Comparison of ENCODE assay signal across 9 mouse cellular contexts in the genomic region with DNA sequence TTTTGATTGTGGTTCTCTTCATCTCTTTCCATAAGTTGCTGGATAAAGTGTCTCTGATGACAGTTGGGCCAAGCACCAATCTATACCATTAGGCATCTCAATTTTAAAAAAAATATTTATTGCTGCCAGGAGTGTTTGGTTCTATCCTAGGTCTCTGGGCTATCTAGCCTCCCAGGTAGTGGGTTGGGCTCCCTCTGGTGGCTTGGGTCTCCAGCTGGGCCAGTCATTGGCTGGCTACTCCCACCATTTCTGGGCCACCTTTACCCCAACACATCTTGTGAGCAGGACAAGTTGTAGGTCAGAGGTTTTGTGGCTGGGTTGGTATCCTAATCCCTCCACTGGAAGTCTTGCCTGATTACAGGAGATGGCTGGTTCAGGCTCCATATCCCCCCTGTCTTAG. TPM values are rescaled to one million over a fixed set of nuclear protein-coding genes. Genes with fewer than 3 reads are reported as not detected.
DNase-seq lines count a peak whose midpoint lies in the region; ATAC-seq and TF ChIP-seq lines count a peak whose summit lies in the region.
"Had no signal": no experiment of that assay in that cellular context is flagged by ENCODE, and none has a peak within 500 bp of the region (broad histone marks: within the 10 kb centered on the region; RNA-seq: fewer than 3 reads in every experiment).

No protein-coding gene starts in this region.

- H3K4me1 ChIP-seq in heart, embryonic 11.5 days (ENCODE audit: control insufficient read depth, insufficient read depth, low read length) = peaks cover 11% of the 10 kb centered on the region
- H3K4me1 ChIP-seq in lung, adult 2 months (ENCODE audit: control insufficient read depth, insufficient read depth, low read length) = 0 out of 2 replicates have a peak, but pooled peaks cover 2% of the 10 kb centered on the region
- 0 out of 2 replicates have a peak, but pooled peaks cover 5% of the 10 kb centered on the region for H3K4me1 ChIP-seq in cerebellum, adult 2 months (ENCODE audit: control insufficient read depth, insufficient read depth, low read length)

- no peaks in the 10 kb centered on the region for H3K36me3 ChIP-seq in heart, embryonic 11.5 days (ENCODE audit: control insufficient read depth, insufficient read depth, low read length)

- DNase-seq in heart, postnatal 36 days = no peak
- DNase-seq in B cell, adult 2 months = peak; percentile 48 to 61
- DNase-seq in lung, adult 2 months = no peak
- no peak for DNase-seq in cerebellum, postnatal 10 days
- DNase-seq in cerebellum, adult 2 months = no peak

- no peak overlapping the region for H3K27ac ChIP-seq in heart, embryonic 11.5 days (ENCODE audit: low read depth, low read length)
- no peak overlapping the region for H3K27ac ChIP-seq in cerebellum, adult 2 months (ENCODE audit: insufficient read depth, low read length)

- H3K9ac ChIP-seq in heart, embryonic 11.5 days (ENCODE audit: low read depth, low read length) = no peak overlapping the region

- peak; percentile 25; the same call in 1 of the 2 replicates for TF ChIP-seq CTCF in lung, adult 2 months (IDR thresholded peaks at IDR 0.05; ENCODE audit: insufficient read depth, low read length)
- TF ChIP-seq CTCF in cerebellum, adult 2 months (IDR thresholded peaks at IDR 0.05; ENCODE audit: borderline replicate concordance, insufficient read depth, low read depth, low read length) = no peak

- no peaks in the 10 kb centered on the region for H3K9me3 ChIP-seq in heart, embryonic 11.5 days (replicated peaks; ENCODE audit: control insufficient read depth, low read length)

- no peak for TF ChIP-seq POLR2A in lung, adult 2 months (IDR thresholded peaks at IDR 0.05; ENCODE audit: borderline replicate concordance, extremely low read depth, low read depth, low read length)
- TF ChIP-seq POLR2A in cerebellum, adult 2 months (IDR thresholded peaks at IDR 0.05; ENCODE audit: borderline replicate concordance, insufficient read depth, low read length) = no peak

- peak overlapping the region; percentile 92 for H3K4me2 ChIP-seq in heart, embryonic 11.5 days

- intact Hi-C loops in heart, postnatal 36 days (cut with DNase I) = no loop called here

- no peak for ATAC-seq in heart, embryonic 11.5 days (replicated peaks; ENCODE audit: insufficient number of reproducible peaks, low FRiP score, low TSS enrichment)
- ATAC-seq in erythroblast, adult 5-6 weeks (replicated peaks; ENCODE audit: low FRiP score, poor library complexity, severe bottlenecking) = 0 out of 2 replicates have a peak, but pooled peaks have one; percentile 47
- no peak for ATAC-seq in monocyte, adult 5-6 weeks (replicated peaks; ENCODE audit: insufficient number of reproducible peaks, low FRiP score, low TSS enrichment, poor library complexity, severe bottlenecking)

- H3K4me3 ChIP-seq in heart, embryonic 11.5 days (ENCODE audit: low read depth, low read length) = no peak overlapping the region
- no peak overlapping the region for H3K4me3 ChIP-seq in lung, adult 2 months (replicated peaks; ENCODE audit: extremely low read depth, low read depth, low read length)
- no peak overlapping the region for H3K4me3 ChIP-seq in cerebellum, adult 2 months (replicated peaks; ENCODE audit: insufficient read depth, low read depth, low read length)

- H3K27me3 ChIP-seq in heart, embryonic 11.5 days (ENCODE audit: control insufficient read depth, insufficient read depth, low read length) = no peaks in the 10 kb centered on the region
- H3K27me3 ChIP-seq in cerebellum, adult 2 months (ENCODE audit: control insufficient read depth, insufficient read depth, low read length) = no peaks in the 10 kb centered on the region

RNA-seq across cellular contexts. Expression of gene Isoc2a, which starts 1.2 kb away (rescaled TPM):
- polyA plus RNA-seq in heart, embryonic 11.5 days (2014; fragmentation: Nextera tagmentation; extraction: Ambion mirVana) = 0.59 and 1.1 TPM in 2 replicates
- 10 to 100 TPM; 45.4 to 48.8 TPM for total RNA-seq in heart, postnatal 36 days (2021)
- not detected in 2 replicates for total RNA-seq in erythroblast, adult 5-6 weeks (2015; ENCODE audit: low replicate concordance)
- 2.4 and 3.2 TPM in 2 replicates for total RNA-seq in erythroblast, adult 5-6 weeks (2017; ENCODE audit: low replicate concordance)
- polyA plus RNA-seq in lung, adult 2 months (2012; rRNA removed) = 13.4 and 15.0 TPM in 2 replicates
- total RNA-seq in monocyte, adult 5-6 weeks (2017) = 4.5 to 8.4 TPM (median 7.9 TPM) in 3 replicates
- 17.4 and 17.7 TPM in 2 replicates for polyA plus RNA-seq in cerebellum, adult 2 months (2012; rRNA removed)

RNA-seq across cellular contexts. Expression of gene Isoc2b, which starts 8.1 kb away (rescaled TPM):
- 2.9 and 3.3 TPM in 2 replicates for polyA plus RNA-seq in heart, embryonic 11.5 days (2014; fragmentation: Nextera tagmentation; extraction: Ambion mirVana)
- total RNA-seq in heart, postnatal 36 days (2021) = 1 to 10 TPM; 3.9 to 4.6 TPM
- 2.3 and 3.3 TPM in 2 replicates for total RNA-seq in erythroblast, adult 5-6 weeks (2015; ENCODE audit: low replicate concordance)
- total RNA-seq in erythroblast, adult 5-6 weeks (2017; ENCODE audit: low replicate concordance) = 5.1 and 13.9 TPM in 2 replicates
- 14.1 and 22.3 TPM in 2 replicates for polyA plus RNA-seq in lung, adult 2 months (2012; rRNA removed)
- total RNA-seq in monocyte, adult 5-6 weeks (2017) = 7.1 to 45.7 TPM (median 35.7 TPM) in 3 replicates
- polyA plus RNA-seq in cerebellum, adult 2 months (2012; rRNA removed) = 11.1 and 13.6 TPM in 2 replicates

RNA-seq across cellular contexts. Expression of gene Gm36210, which starts 28.1 kb away (rescaled TPM):
- polyA plus RNA-seq in heart, embryonic 11.5 days (2014; fragmentation: Nextera tagmentation; extraction: Ambion mirVana) = 0.17 and 0.20 TPM in 2 replicates
- total RNA-seq in heart, postnatal 36 days (2021) = not detected
- not detected in 2 replicates for total RNA-seq in erythroblast, adult 5-6 weeks (2015; ENCODE audit: low replicate concordance)
- total RNA-seq in erythroblast, adult 5-6 weeks (2017; ENCODE audit: low replicate concordance) = not detected in 2 replicates
- 0.15 and 0.20 TPM in 2 replicates for polyA plus RNA-seq in lung, adult 2 months (2012; rRNA removed)
- total RNA-seq in monocyte, adult 5-6 weeks (2017) = not detected in 3 replicates
- 0.59 and 0.61 TPM in 2 replicates for polyA plus RNA-seq in cerebellum, adult 2 months (2012; rRNA removed)
- total RNA-seq: gastrocnemius, postnatal 4 days had no signal

RNA-seq across cellular contexts. Expression of gene Shisa7, which starts 33.7 kb away (rescaled TPM):
- polyA plus RNA-seq in heart, embryonic 11.5 days (2014; fragmentation: Nextera tagmentation; extraction: Ambion mirVana) = 0.09 TPM in 1 of 2 replicates, not detected in the other
- not detected for total RNA-seq in heart, postnatal 36 days (2021)
- total RNA-seq in erythroblast, adult 5-6 weeks (2015; ENCODE audit: low replicate concordance) = not detected in 2 replicates
- total RNA-seq in erythroblast, adult 5-6 weeks (2017; ENCODE audit: low replicate concordance) = not detected in 2 replicates
- 2.5 and 3.4 TPM in 2 replicates for polyA plus RNA-seq in lung, adult 2 months (2012; rRNA removed)
- total RNA-seq in monocyte, adult 5-6 weeks (2017) = 0.11 TPM in 1 of 3 replicates, not detected in the others
- 21.0 and 22.7 TPM in 2 replicates for polyA plus RNA-seq in cerebellum, adult 2 months (2012; rRNA removed)

RNA-seq across cellular contexts. Expression of gene Zfp628, which starts 36.8 kb away (rescaled TPM):
- 2.6 and 2.8 TPM in 2 replicates for polyA plus RNA-seq in heart, embryonic 11.5 days (2014; fragmentation: Nextera tagmentation; extraction: Ambion mirVana)
- total RNA-seq in heart, postnatal 36 days (2021) = 1 to 10 TPM; 7.2 to 9.2 TPM
- total RNA-seq in erythroblast, adult 5-6 weeks (2015; ENCODE audit: low replicate concordance) = 1.7 and 2.3 TPM in 2 replicates
- 1.5 and 2.0 TPM in 2 replicates for total RNA-seq in erythroblast, adult 5-6 weeks (2017; ENCODE audit: low replicate concordance)
- polyA plus RNA-seq in lung, adult 2 months (2012; rRNA removed) = 20.6 and 24.7 TPM in 2 replicates
- 2.6 to 6.0 TPM (median 5.9 TPM) in 3 replicates for total RNA-seq in monocyte, adult 5-6 weeks (2017)
- polyA plus RNA-seq in cerebellum, adult 2 months (2012; rRNA removed) = 9.8 and 10.4 TPM in 2 replicates

Comparison
In these comparisons a context has a peak if more than half of its experiments do, and no peak if none do; other contexts are left out.
1. DNase-seq: peak in B cell, adult 2 months (2 of 2); none in heart, postnatal 36 days (0 of 2), lung, adult 2 months (single experiment), cerebellum, postnatal 10 days (0 of 2) and cerebellum, adult 2 months (0 of 2).